Mouse (Mus musculus) CD4-positive, CD25-positive, alpha-beta regulatory T cell, adult 4 months (primary cell): Measurements from ENCODE around the gene Sva. TPM values are rescaled to one million over a fixed set of nuclear protein-coding genes. Genes with fewer than 3 reads are reported as not detected.

Source experiments
- ATAC-seq: one replicate; pipeline ENCODE4 v1.8.0; 2017
- polyA plus RNA-seq, 2 experiments: library from polyadenylated mRNA; unstranded; fragments of 100-300 nt; shearing (Covaris generic); gene quantifications; one replicate each; pipeline ENCODE4 v1.2.1; 2017

Gene Sva
- polyA plus RNA-seq = not detected

- no peak for ATAC-seq
These were observed at the start of gene Sva for GRCm38 (mm10) chr6:42038094-42038493. TSS of gene Sva (plus strand) at chr6:42038394.

Other genes with a start within 250 kb of the Sva start
- not detected for gene Pip, start 190.9 kb upstream of the Sva start, polyA plus RNA-seq
- not detected for gene Sval2, start 185.4 kb upstream of the Sva start, polyA plus RNA-seq
- gene Sval1, start 86.8 kb upstream of the Sva start, polyA plus RNA-seq = not detected
- gene Sval3, start 70.3 kb upstream of the Sva start, polyA plus RNA-seq = not detected
- gene Tas2r139, start 102.5 kb downstream of the Sva start, polyA plus RNA-seq = not detected
- gene Tas2r144, start 176.9 kb downstream of the Sva start, polyA plus RNA-seq = not detected
- 1 to 10 TPM; 4.9 to 7.9 TPM for gene Gstk1, start 207.5 kb downstream of the Sva start, polyA plus RNA-seq
- not detected for gene Tmem139, start 223.6 kb downstream of the Sva start, polyA plus RNA-seq
- gene Casp2, start 226.6 kb downstream of the Sva start, polyA plus RNA-seq = 10 to 100 TPM; 46.4 to 72.8 TPM
- gene Clcn1, start 248.3 kb downstream of the Sva start, polyA plus RNA-seq = not detected